Mouse (Mus musculus) urinary bladder, adult 18-20 months (tissue): Measurements from ENCODE around the gene Ddit4.
A peak's percentile ranks its signal among the peaks of the same experiment; 100 is the strongest.

ENCODE experiments used
- DNase-seq, 2 experiments: peaks; one replicate each; pipeline ENCODE4 v3.0.0; 2022; ENCODE audit warnings: low spot score in 2 of 2, mixed read lengths in 2 of 2

Ddit4 gene

DNA sequence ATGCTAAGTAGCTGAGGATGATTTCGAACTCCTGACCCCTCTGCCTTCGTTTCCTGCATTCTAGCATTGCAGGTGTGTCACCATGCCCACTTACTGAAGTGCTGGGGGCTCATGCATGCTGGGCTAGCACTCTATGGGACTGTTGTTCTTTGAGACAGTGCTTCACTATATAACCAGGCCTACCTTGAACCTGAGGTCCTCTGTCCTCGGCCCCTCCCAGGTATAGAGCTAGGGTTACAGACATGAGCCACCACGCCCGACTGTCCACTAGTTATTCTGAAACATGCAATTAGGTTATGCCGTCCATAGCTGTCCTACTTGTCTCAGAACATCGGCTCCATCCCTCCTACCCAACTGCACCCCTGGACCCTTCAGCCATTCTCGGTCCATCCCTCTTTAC is 20.2 kb upstream of the Ddit4 start:
- DNase-seq, result no peak

DNA sequence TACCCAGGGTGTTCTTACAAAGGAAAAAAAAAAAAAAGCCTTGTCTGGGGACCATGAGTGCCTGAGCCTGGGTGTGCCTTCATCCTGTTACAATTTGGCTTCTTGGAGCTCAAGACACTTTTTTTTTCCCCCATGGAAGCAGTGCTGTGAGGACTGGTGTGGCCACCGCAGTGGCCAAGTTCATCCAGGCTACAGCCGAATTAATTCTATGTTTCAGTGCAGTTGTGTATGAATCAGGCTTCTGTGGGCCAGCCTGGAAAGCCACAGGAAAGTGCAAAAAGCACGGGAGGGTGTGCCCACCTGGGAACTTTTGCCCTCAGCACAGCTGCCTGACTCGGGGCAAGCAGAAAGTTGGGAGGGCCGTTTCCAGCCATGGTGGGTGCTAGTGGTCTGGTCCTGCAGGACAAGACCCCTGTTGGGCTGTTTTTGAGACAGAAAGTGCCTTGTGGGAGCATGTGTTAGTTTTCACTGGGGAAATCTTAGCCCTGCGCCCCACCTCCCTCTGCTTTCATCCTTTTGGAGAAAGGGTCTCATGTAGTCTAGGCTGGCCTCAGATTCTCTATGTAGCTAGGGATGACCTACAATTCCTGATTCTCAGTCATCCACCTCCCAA is 18.9 kb upstream of the Ddit4 start:
- DNase-seq, result no peak

- peak; percentile 50 to 73 for DNase-seq
Measured at GRCm38 (mm10) chr10:59969821-59970449, 18.3 kb upstream of the Ddit4 start.

- no peak for DNase-seq
Measured at GRCm38 (mm10) chr10:59967309-59967942, 15.8 kb upstream of the Ddit4 start.

- DNase-seq, result no peak
Measured at GRCm38 (mm10) chr10:59966743-59967142, 15.1 kb upstream of the Ddit4 start.

GRCm38 (mm10) chr10:59965788-59966187 is 14.2 kb upstream of the Ddit4 start:
- DNase-seq, result no peak

GRCm38 (mm10) chr10:59965362-59965695 is 13.7 kb upstream of the Ddit4 start:
- no peak for DNase-seq

DNA sequence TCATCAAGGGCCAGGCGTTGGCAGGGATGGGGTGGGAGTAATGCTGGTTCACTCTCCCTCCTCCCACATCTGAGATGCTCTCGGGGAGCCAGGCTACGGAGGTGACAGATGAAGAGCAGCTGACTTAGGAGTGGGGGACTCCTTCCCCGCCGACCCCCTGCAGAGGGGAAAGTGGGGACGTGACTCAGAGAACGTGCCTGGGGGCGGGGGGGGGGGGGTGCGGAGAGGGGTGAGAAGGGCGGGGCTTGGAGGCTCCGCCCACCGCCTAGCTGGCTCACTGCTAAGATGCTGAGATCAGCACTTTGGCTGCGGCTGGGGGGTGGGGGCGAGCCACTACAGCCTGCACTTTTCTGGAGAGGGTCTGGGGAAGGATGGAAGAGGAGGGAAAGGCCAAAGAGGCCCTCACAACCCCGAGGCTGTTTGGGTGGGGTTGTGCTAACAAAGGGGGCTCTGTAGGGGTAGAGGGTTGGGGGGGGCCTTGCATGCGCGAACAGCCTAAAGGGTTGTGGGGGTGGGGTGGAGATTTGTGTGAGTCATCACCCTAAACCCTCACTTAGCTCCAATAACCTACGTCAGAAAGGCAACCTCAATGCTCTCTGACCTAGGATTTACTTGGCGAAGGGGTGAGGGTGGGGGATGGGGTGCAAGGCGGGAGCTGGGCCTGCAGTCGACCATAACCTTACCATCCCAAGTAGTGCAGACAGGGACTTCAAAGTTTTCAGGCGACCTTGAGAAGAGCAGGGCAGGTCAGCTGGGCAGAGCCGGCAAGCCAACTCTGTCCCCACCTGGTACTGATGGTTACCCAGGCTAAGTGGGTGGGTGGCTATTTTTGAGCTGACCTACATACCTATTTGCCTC is 13.1 kb upstream of the Ddit4 start:
- no peak for DNase-seq

GRCm38 (mm10) chr10:59963609-59964008 is 12.0 kb upstream of the Ddit4 start:
- DNase-seq, result no peak

DNA sequence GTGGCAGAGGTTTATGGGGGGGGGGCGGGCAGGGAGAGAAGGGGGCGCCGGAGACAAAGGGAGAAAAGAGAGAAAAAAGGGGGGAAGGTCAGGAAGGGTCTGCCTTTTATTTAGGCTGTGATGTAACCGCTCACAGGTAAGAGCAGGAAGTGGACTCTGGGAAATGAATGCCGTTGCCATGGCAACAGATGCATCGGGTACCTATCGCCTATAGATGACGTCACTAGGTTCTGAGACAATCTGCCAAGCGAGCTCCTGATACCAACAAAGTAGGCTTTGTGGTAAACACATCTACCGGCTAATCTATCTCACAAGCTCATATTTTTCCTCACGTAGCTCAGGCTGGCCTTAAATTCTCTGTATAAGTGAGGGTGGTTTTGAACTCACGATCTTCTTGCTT is 7.9 kb upstream of the Ddit4 start:
- no peak for DNase-seq

DNA sequence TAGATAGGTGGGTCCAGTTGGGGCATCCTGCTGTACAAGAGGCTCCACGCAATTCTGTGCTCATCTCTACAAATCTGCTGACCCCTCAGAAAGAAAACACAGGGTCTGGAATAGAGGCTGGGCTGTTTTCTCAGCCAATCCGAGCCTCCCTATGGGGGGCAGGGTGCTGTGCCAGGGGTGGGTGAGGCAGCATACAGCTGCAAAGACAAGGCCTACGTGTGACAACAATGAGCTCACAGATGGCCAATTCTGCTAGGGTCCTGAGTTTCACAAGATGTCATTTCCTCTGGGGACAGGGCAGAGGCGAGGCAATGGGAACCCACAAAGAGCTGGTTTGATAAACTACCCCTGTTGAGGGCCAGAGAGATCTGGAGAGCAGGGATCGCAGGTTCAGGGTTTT is 6.8 kb upstream of the Ddit4 start:
- DNase-seq, result no peak

DNA sequence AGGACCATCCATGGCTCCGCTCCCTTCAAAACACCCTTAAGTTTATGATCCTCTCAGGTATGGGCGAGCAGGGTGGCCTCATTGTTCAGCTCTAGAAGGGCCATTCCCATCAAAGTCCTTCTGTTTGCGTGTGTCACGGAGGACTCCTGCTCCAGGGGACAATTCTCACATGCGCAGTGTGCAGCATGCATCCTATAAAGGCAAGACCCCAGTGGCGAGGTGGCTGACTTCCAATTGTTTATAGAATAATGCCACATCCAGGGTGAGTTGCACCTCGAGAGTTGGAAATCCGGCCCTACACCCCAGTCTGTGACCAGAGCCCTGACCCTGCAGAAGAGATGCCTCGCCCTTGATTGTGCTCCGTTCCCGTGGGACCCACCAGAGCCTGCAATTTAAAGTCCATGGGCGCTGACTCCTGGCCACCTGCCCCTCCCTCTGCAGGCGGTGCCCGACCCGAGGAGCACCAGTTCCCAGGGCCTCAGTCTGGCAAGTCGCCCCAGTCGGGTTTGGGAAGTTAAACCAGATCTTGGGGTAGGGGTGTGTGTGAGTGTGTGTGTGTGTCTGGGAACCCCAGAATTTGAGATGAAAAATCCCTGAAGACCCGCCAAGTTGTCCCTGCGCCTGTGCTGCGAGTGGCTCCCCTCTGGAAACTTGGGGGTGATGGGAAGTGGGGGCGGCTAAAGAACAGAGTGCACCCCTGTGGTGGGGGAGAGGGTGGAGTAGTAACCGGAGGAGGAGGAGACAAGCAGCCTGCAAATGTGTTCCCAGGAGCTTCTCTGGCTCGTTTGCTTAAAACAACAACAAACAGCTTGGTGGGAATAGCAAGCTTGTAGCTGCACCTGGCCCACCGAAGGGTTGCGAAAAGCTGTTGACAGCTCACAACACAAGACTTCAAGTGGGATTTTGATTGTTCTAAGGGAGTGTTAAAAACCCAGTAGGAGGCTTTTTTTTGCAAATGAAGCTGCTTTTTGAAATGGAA is 5.8 kb upstream of the Ddit4 start:
- no peak for DNase-seq

DNA sequence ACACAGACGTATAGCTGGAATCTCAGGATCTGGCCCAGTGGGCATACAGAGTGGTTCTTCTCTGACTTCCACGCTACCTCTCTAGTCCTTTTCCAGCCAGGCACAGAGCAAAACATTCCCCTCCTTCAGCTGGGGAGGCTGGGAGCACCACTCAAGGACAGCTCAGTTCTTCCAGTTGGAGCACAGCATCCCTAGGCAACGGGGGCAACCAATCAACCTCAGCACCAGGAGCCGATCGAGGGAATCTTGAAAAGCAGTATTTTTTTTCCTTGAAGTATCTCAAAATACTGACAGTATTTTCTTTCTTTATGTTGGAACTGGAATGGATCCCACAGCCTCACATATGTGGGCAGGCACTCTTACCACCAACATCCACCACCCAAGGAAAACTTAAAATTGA is 5.0 kb upstream of the Ddit4 start:
- no peak for DNase-seq

- no peak for DNase-seq
Measured at GRCm38 (mm10) chr10:59953564-59954039, 2.0 kb upstream of the Ddit4 start.

GRCm38 (mm10) chr10:59952781-59953563 is 1.3 kb upstream of the Ddit4 start:
- no peak for DNase-seq

GRCm38 (mm10) chr10:59952152-59952780 is 632 bp upstream of the Ddit4 start:
- DNase-seq, result no peak

DNA sequence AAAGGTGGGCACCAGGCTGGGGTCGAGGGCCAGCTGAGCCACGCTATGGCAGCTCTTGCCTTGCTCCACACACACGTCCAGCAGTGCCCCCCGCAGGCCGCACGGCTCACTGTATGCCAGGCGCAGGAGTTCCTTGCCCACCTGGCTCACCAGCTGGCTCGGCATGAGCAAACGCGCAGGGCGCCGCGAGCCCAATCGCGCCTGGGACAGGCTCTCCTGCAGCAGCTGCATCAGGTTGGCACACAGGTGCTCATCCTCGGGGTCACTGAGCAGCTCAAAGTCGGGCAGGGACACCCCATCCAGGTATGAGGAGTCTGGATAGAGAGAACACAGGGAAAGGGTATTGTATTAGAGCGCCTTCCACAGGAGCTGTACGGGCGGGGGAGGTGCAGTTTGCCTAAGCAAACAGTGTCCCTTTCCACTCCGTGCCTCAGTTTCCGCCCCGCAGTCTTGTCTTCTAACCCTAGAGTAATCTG is 880 bp downstream of the Ddit4 start:
- DNase-seq, result peak; percentile 71 to 77

DNA sequence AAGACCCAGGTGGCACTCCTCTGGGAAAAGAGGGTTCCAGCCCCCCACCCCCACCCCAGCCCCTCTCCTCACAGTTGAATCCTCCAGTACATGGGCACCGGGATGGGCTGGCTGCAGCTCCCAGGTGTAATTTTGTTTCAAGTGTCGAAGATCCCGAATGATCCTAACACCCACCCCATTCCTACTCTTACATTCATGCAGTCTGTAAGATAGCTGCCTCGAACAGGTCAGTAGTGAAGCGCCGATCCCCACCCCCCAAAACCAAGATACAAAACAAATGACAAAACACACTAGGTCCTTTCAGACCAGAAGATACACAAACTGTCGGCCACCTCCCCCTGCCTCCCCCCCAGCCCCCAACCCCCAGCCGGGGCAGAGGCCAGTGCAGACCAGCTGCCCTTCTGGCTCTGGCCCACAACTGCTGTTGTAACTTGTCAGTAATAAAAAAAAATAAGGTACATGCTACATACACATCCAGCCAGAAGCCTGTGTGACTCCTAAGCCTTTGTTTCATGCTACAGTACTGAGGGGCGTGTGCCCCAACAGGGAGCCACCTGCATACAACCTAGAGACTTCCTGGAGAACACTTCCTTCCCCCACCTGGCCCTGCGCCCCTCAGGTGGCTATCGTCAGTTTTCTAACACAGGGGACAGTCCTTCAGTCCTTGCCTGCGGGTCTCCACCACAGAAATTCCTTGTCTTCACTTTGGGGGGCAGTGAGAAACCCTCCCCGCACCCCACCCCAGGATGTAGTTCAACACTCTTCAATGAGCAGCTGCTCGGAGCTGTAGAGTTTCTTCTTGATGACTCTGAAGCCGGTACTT is 1.6 kb downstream of the Ddit4 start:
- DNase-seq, result no peak

DNA sequence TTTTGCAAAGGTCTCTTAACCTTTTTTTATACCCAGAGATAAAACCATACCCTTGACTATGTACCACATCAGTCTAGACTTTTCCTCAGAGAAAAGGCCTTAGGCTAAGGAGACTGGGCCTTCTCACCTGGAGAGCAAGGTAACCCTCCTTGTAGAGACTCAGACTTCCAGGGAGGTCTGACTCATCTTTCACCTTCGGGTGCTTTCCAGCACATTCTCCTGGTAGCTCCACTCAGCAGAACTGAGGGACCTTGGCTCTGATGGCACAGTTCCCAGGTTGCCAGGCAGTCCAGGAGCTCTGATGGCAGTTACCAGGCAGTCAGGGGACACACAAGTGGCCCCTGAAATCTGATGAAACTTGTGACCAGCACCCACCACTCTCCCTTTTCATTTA is 2.4 kb downstream of the Ddit4 start:
- no peak for DNase-seq
